Comparison of ENCODE assay signal across 33 mouse cellular contexts in genomic region chr9:114468217-114468616, GRCm38 (mm10). TPM values are rescaled to one million over a fixed set of nuclear protein-coding genes. Genes with fewer than 3 reads are reported as not detected.
DNase-seq lines count a peak whose midpoint lies in the region; ATAC-seq lines count a peak whose summit lies in the region.
"Had no signal": no experiment of that assay in that cellular context is flagged by ENCODE, and none has a peak within 500 bp of the region (broad histone marks: within the 10 kb centered on the region; RNA-seq: fewer than 3 reads in every experiment).

No protein-coding gene starts in this region.

- no peaks in the 10 kb centered on the region for H3K27me3 ChIP-seq in heart, embryonic 12.5 days (replicated peaks)
- H3K27me3 ChIP-seq in liver, embryonic 12.5 days (replicated peaks), result no peaks in the 10 kb centered on the region
- no peaks in the 10 kb centered on the region for H3K27me3 ChIP-seq in liver, embryonic 15.5 days
- H3K27me3 ChIP-seq in neural tube, embryonic 15.5 days (replicated peaks), result no peaks in the 10 kb centered on the region
- H3K27me3 ChIP-seq: CH12.LX; forebrain, embryonic 13.5 days; Patski had no signal

- H3K27ac ChIP-seq in heart, embryonic 12.5 days (ENCODE audit: poor library complexity, severe bottlenecking), result no peak overlapping the region
- H3K27ac ChIP-seq in liver, embryonic 12.5 days, result peak overlapping the region; percentile 34; the same call in 1 of the 2 replicates
- H3K27ac ChIP-seq in liver, embryonic 15.5 days (replicated peaks), result no peak overlapping the region
- H3K27ac ChIP-seq in neural tube, embryonic 15.5 days (replicated peaks), result no peak overlapping the region
- H3K27ac ChIP-seq: forebrain, embryonic 13.5 days; hindbrain, embryonic 14.5 days; hindbrain, postnatal 0 days had no signal

- intact Hi-C loops in heart, postnatal 10 days (cut with DNase I), result no loop called here

- H3K4me3 ChIP-seq in heart, embryonic 12.5 days, result no peak overlapping the region
- H3K4me3 ChIP-seq in liver, embryonic 12.5 days, result no peak overlapping the region
- H3K4me3 ChIP-seq in liver, embryonic 15.5 days (replicated peaks), result no peak overlapping the region
- no peak overlapping the region for H3K4me3 ChIP-seq in neural tube, embryonic 15.5 days (replicated peaks)
- H3K4me3 ChIP-seq: forebrain, embryonic 10.5 days; forebrain, embryonic 13.5 days had no signal

- peaks cover 33% of the 10 kb centered on the region for H3K36me3 ChIP-seq in heart, embryonic 12.5 days
- H3K36me3 ChIP-seq in liver, embryonic 12.5 days, result peaks cover 23% of the 10 kb centered on the region
- H3K36me3 ChIP-seq in liver, embryonic 15.5 days (replicated peaks), result no peaks in the 10 kb centered on the region
- peaks cover 20% of the 10 kb centered on the region for H3K36me3 ChIP-seq in neural tube, embryonic 15.5 days

- no peaks in the 10 kb centered on the region for H3K9me3 ChIP-seq in heart, embryonic 12.5 days (replicated peaks)
- H3K9me3 ChIP-seq in liver, embryonic 12.5 days (replicated peaks), result no peaks in the 10 kb centered on the region
- H3K9me3 ChIP-seq in liver, embryonic 15.5 days (replicated peaks), result no peaks in the 10 kb centered on the region
- H3K9me3 ChIP-seq in neural tube, embryonic 15.5 days (replicated peaks), result no peaks in the 10 kb centered on the region
- H3K9me3 ChIP-seq: forebrain, embryonic 13.5 days; G1E had no signal

- WGBS in heart, embryonic 12.5 days, result 71% methylated on average over 5 of the region's 5 CpGs
- WGBS in liver, embryonic 12.5 days (ENCODE audit: insufficient replicate concordance), result 61% methylated on average over 5 of the region's 5 CpGs
- 59% methylated on average over 5 of the region's 5 CpGs for WGBS in liver, embryonic 15.5 days (ENCODE audit: insufficient replicate concordance)
- WGBS in neural tube, embryonic 15.5 days, result 86% methylated on average over 5 of the region's 5 CpGs

- H3K4me1 ChIP-seq in heart, embryonic 12.5 days (replicated peaks), result no peaks in the 10 kb centered on the region
- peaks cover 26% of the 10 kb centered on the region for H3K4me1 ChIP-seq in liver, embryonic 12.5 days
- peaks cover 24% of the 10 kb centered on the region for H3K4me1 ChIP-seq in liver, embryonic 15.5 days (replicated peaks)
- H3K4me1 ChIP-seq in neural tube, embryonic 15.5 days, result no peaks in the 10 kb centered on the region
- H3K4me1 ChIP-seq: forebrain, embryonic 13.5 days had no signal

- ATAC-seq in heart, embryonic 12.5 days (ENCODE audit: insufficient number of reproducible peaks, low FRiP score), result peak; percentile 84
- peak; percentile 83 for ATAC-seq in liver, embryonic 12.5 days
- ATAC-seq in liver, embryonic 15.5 days (ENCODE audit: insufficient read depth), result peak; percentile 69
- no peak for ATAC-seq in neural tube, embryonic 15.5 days (ENCODE audit: low FRiP score)
- ATAC-seq in megakaryocyte progenitor cell, adult 5-6 weeks (replicated peaks; ENCODE audit: poor library complexity), result no peak
- ATAC-seq: forebrain, embryonic 13.5 days; forebrain, embryonic 16.5 days; hindbrain, postnatal 0 days; Patski had no signal

- no peak overlapping the region for H3K4me2 ChIP-seq in heart, embryonic 12.5 days
- no peak overlapping the region for H3K4me2 ChIP-seq in liver, embryonic 12.5 days
- no peak overlapping the region for H3K4me2 ChIP-seq in liver, embryonic 15.5 days
- no peak overlapping the region for H3K4me2 ChIP-seq in neural tube, embryonic 15.5 days
- H3K4me2 ChIP-seq: forebrain, embryonic 13.5 days; hindbrain, embryonic 14.5 days had no signal

- no peak for DNase-seq in heart, postnatal 10 days
- peak; percentile 59 for DNase-seq in induced T-regulatory cell, adult 2 months (ENCODE audit: low read depth)
- DNase-seq in right cerebral cortex, postnatal 36 days (ENCODE audit: low spot score in 2 of 2), result no peak
- DNase-seq: adrenal gland, postnatal 10 days; adrenal gland, postnatal 36 days; B cell, adult 2 months; cerebellum, adult 18-20 months; cerebellum, adult 9-10 months; cerebellum, postnatal 14 days; gastrocnemius, postnatal 10 days; gastrocnemius, postnatal 36 days; heart, postnatal 36 days had no signal

- H3K9ac ChIP-seq in heart, embryonic 12.5 days, result no peak overlapping the region
- H3K9ac ChIP-seq in liver, embryonic 12.5 days, result no peak overlapping the region
- no peak overlapping the region for H3K9ac ChIP-seq in liver, embryonic 15.5 days
- no peak overlapping the region for H3K9ac ChIP-seq in neural tube, embryonic 15.5 days (replicated peaks)
- H3K9ac ChIP-seq: forebrain, embryonic 13.5 days; hindbrain, embryonic 14.5 days had no signal

RNA-seq across cellular contexts. Expression of gene Ccr4, which starts 36.5 kb away (rescaled TPM):
- polyA plus RNA-seq in heart, embryonic 12.5 days (2016; fragmentation: Nextera tagmentation; extraction: Ambion mirVana), result not detected in 2 replicates
- under 1 TPM in 1 of 2 experiments, not detected in 1; 0.10 TPM for total RNA-seq in heart, postnatal 10 days (2021)
- polyA plus RNA-seq in liver, embryonic 12.5 days (2016; fragmentation: Nextera tagmentation; extraction: Ambion mirVana), result not detected in 2 replicates
- polyA plus RNA-seq in liver, embryonic 15.5 days (2015; fragmentation: Nextera tagmentation; extraction: Ambion mirVana), result not detected in 2 replicates
- polyA plus RNA-seq in neural tube, embryonic 15.5 days (2015; fragmentation: Nextera tagmentation; extraction: Ambion mirVana), result 0.84 TPM in 1 of 2 replicates, not detected in the other
- not detected in 2 replicates for total RNA-seq in megakaryocyte progenitor cell, adult 5-6 weeks (2015)
- not detected in 2 replicates for total RNA-seq in megakaryocyte progenitor cell, adult 5-6 weeks (2017)
- total RNA-seq: adrenal gland, adult 18-20 months; adrenal gland, postnatal 36 days; G1E; gastrocnemius, adult 18-20 months; gastrocnemius, postnatal 10 days; gastrocnemius, postnatal 36 days; granulocyte monocyte progenitor cell, adult 5-6 weeks; heart, adult 8-10 months; heart, postnatal 36 days; hindbrain, postnatal 0 days had no signal
- polyA plus RNA-seq: embryonic facial prominence, embryonic 11.5 days; forebrain, embryonic 10.5 days; forebrain, embryonic 13.5 days; forebrain, embryonic 16.5 days; G1E; heart, embryonic 14.5 days; heart, postnatal 0 days; hindbrain, embryonic 11.5 days; hindbrain, embryonic 14.5 days; hindbrain, postnatal 0 days; Patski had no signal

RNA-seq across cellular contexts. Expression of gene C130032M10Rik, which starts 47.3 kb away (rescaled TPM):
- 0.64 and 1.3 TPM in 2 replicates for polyA plus RNA-seq in heart, embryonic 12.5 days (2016; fragmentation: Nextera tagmentation; extraction: Ambion mirVana)
- total RNA-seq in heart, postnatal 10 days (2021), result not detected
- 0.18 and 0.22 TPM in 2 replicates for polyA plus RNA-seq in liver, embryonic 12.5 days (2016; fragmentation: Nextera tagmentation; extraction: Ambion mirVana)
- polyA plus RNA-seq in liver, embryonic 15.5 days (2015; fragmentation: Nextera tagmentation; extraction: Ambion mirVana), result not detected in 2 replicates
- polyA plus RNA-seq in neural tube, embryonic 15.5 days (2015; fragmentation: Nextera tagmentation; extraction: Ambion mirVana), result not detected in 2 replicates
- total RNA-seq in megakaryocyte progenitor cell, adult 5-6 weeks (2015), result not detected in 2 replicates
- not detected in 2 replicates for total RNA-seq in megakaryocyte progenitor cell, adult 5-6 weeks (2017)
- total RNA-seq: adrenal gland, adult 18-20 months; adrenal gland, postnatal 10 days; adrenal gland, postnatal 36 days; CH12.LX; G1E; gastrocnemius, adult 18-20 months; gastrocnemius, postnatal 10 days; gastrocnemius, postnatal 36 days; granulocyte monocyte progenitor cell, adult 5-6 weeks; heart, adult 8-10 months; heart, postnatal 36 days; hindbrain, postnatal 0 days had no signal
- polyA plus RNA-seq: embryonic facial prominence, embryonic 11.5 days; forebrain, embryonic 13.5 days; forebrain, embryonic 16.5 days; G1E; hindbrain, embryonic 11.5 days; hindbrain, embryonic 14.5 days; hindbrain, postnatal 0 days; Patski had no signal

Comparison
In these comparisons a context has a peak if more than half of its experiments do, and no peak if none do; other contexts are left out.
1. ATAC-seq: peak in heart, embryonic 12.5 days (single experiment), liver, embryonic 12.5 days (single experiment) and liver, embryonic 15.5 days (single experiment); none in neural tube, embryonic 15.5 days (single experiment) and megakaryocyte progenitor cell, adult 5-6 weeks (single experiment).